Comparison of ENCODE assay signal across 8 mouse cellular contexts in the genomic region with DNA sequence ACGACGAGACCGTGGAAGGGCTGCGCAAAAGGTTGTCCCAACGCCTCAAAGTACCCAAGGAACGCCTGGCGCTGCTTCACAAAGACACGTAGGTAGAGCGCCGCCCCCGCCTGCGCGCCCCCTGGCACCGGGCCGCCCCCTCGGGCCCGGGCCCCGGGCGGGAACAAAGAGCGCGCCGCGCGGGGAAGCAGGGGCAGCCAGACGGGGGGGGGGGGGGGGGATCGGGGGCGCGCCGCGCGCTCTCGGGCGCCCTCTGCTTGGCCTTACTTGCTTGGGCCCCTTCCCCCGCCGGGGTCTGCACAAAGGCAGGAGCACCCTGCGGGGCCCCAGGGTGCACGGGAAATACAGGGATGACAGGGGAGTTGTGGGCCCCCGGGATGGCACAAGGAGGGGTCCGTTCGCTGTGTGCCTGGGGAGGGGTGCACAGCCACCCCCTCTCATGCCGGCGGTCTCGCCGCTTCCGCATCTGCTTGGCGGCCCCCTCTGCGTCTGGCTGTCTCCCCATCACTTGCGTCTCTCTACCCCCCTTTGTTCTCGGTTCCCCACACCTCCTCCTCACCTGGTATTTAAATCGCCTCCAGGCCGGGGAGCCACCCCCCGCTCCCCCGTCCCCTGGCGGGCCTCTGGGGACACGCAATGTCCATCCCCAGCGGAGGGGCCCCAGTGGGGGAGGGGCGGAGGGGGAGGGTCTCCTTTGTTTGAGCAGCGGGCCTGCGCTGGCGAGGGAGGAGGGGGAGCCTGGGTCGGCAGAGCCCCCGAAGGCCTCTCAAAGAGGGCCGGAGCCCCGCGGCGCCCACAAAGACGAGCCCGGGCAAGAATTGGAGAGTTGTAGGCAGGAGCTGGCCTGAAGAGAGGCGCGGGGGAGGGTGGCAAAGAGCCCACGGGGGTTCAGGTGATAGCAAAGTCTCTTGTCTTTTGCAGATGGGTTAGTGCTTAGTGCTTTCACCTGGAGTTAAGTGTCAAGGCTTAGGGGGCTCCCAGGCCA. TPM values are rescaled to one million over a fixed set of nuclear protein-coding genes. Genes with fewer than 3 reads are reported as not detected.
DNase-seq lines count a peak whose midpoint lies in the region; ATAC-seq lines count a peak whose summit lies in the region.

No protein-coding gene starts in this region.

- peak; percentile 72 for DNase-seq in right cerebral cortex, postnatal 14 days
- DNase-seq in right cerebral cortex, postnatal 25 days: no peak
- DNase-seq in cerebellum, adult 9-11 months: peak; percentile 86
- peak; percentile 50 for DNase-seq in lung, postnatal 36 days
- DNase-seq in spleen, postnatal 14 days (ENCODE audit: low spot score in 2 of 2): peak; percentile 40 to 58

- under 1% methylated on average over 47 of the region's 71 CpGs for WGBS in heart, embryonic 11.5 days (ENCODE audit: insufficient replicate concordance)
- under 1% methylated on average over 62 of the region's 71 CpGs for WGBS in kidney, embryonic 15.5 days

- H3K4me2 ChIP-seq in heart, embryonic 11.5 days: peak overlapping the region; percentile 92
- H3K4me2 ChIP-seq in kidney, embryonic 15.5 days: peak overlapping the region; percentile 77

- peak overlapping the region; percentile 99 for H3K9ac ChIP-seq in heart, embryonic 11.5 days (ENCODE audit: low read depth, low read length)
- H3K9ac ChIP-seq in kidney, embryonic 15.5 days: peak overlapping the region; percentile 97

- peaks cover 40% of the 10 kb centered on the region for H3K36me3 ChIP-seq in heart, embryonic 11.5 days (ENCODE audit: control insufficient read depth, insufficient read depth, low read length)
- H3K36me3 ChIP-seq in kidney, embryonic 15.5 days: peaks cover 60% of the 10 kb centered on the region

- ATAC-seq in heart, embryonic 11.5 days (replicated peaks; ENCODE audit: insufficient number of reproducible peaks, low FRiP score, low TSS enrichment): no peak
- ATAC-seq in kidney, embryonic 15.5 days (replicated peaks; ENCODE audit: low FRiP score): no peak
- ATAC-seq in erythroid progenitor cell, adult 5-6 weeks (replicated peaks; ENCODE audit: low FRiP score, poor library complexity, severe bottlenecking): no peak

- H3K4me1 ChIP-seq in heart, embryonic 11.5 days (ENCODE audit: control insufficient read depth, insufficient read depth, low read length): peaks cover 58% of the 10 kb centered on the region
- H3K4me1 ChIP-seq in kidney, embryonic 15.5 days: peaks cover 67% of the 10 kb centered on the region

- no peaks in the 10 kb centered on the region for H3K9me3 ChIP-seq in heart, embryonic 11.5 days (replicated peaks; ENCODE audit: control insufficient read depth, low read length)
- H3K9me3 ChIP-seq in kidney, embryonic 15.5 days (replicated peaks): no peaks in the 10 kb centered on the region

- H3K4me3 ChIP-seq in heart, embryonic 11.5 days (ENCODE audit: low read depth, low read length): peak overlapping the region; percentile 96
- peak overlapping the region; percentile 89 for H3K4me3 ChIP-seq in kidney, embryonic 15.5 days (replicated peaks)

- H3K27me3 ChIP-seq in heart, embryonic 11.5 days (ENCODE audit: control insufficient read depth, insufficient read depth, low read length): no peaks in the 10 kb centered on the region
- H3K27me3 ChIP-seq in kidney, embryonic 15.5 days: no peaks in the 10 kb centered on the region

- H3K27ac ChIP-seq in heart, embryonic 11.5 days (ENCODE audit: low read depth, low read length): peak overlapping the region; percentile 99
- H3K27ac ChIP-seq in kidney, embryonic 15.5 days: peak overlapping the region; percentile 100

RNA-seq across cellular contexts. Expression of a gene that starts 2.4 kb away (rescaled TPM):
- 29.5 and 31.9 TPM in 2 replicates for polyA plus RNA-seq in heart, embryonic 11.5 days (2014; fragmentation: Nextera tagmentation; extraction: Ambion mirVana)
- 18.8 and 19.5 TPM in 2 replicates for polyA plus RNA-seq in kidney, embryonic 15.5 days (2015; fragmentation: Nextera tagmentation; extraction: Ambion mirVana)
- 20.1 and 23.8 TPM in 2 replicates for total RNA-seq in erythroid progenitor cell, adult 5-6 weeks (2015; ENCODE audit: low replicate concordance)
- 12.5 and 18.2 TPM in 2 replicates for total RNA-seq in erythroid progenitor cell, adult 5-6 weeks (2017; ENCODE audit: low replicate concordance)

RNA-seq across cellular contexts. Expression of a gene that starts 9.9 kb away (rescaled TPM):
- polyA plus RNA-seq in heart, embryonic 11.5 days (2014; fragmentation: Nextera tagmentation; extraction: Ambion mirVana): 2.5 and 2.7 TPM in 2 replicates
- polyA plus RNA-seq in kidney, embryonic 15.5 days (2015; fragmentation: Nextera tagmentation; extraction: Ambion mirVana): 5.7 and 6.1 TPM in 2 replicates
- total RNA-seq in erythroid progenitor cell, adult 5-6 weeks (2015; ENCODE audit: low replicate concordance): not detected in 2 replicates
- not detected in 2 replicates for total RNA-seq in erythroid progenitor cell, adult 5-6 weeks (2017; ENCODE audit: low replicate concordance)

RNA-seq across cellular contexts. Expression of a gene that starts 12.1 kb away (rescaled TPM):
- 772 and 785 TPM in 2 replicates for polyA plus RNA-seq in heart, embryonic 11.5 days (2014; fragmentation: Nextera tagmentation; extraction: Ambion mirVana)
- 594 and 612 TPM in 2 replicates for polyA plus RNA-seq in kidney, embryonic 15.5 days (2015; fragmentation: Nextera tagmentation; extraction: Ambion mirVana)
- total RNA-seq in erythroid progenitor cell, adult 5-6 weeks (2015; ENCODE audit: low replicate concordance): 89.3 and 94.8 TPM in 2 replicates
- 19.4 and 39.9 TPM in 2 replicates for total RNA-seq in erythroid progenitor cell, adult 5-6 weeks (2017; ENCODE audit: low replicate concordance)

RNA-seq across cellular contexts. Expression of a gene that starts 15.3 kb away (rescaled TPM):
- 49.1 and 52.7 TPM in 2 replicates for polyA plus RNA-seq in heart, embryonic 11.5 days (2014; fragmentation: Nextera tagmentation; extraction: Ambion mirVana)
- 95.1 and 111 TPM in 2 replicates for polyA plus RNA-seq in kidney, embryonic 15.5 days (2015; fragmentation: Nextera tagmentation; extraction: Ambion mirVana)
- total RNA-seq in erythroid progenitor cell, adult 5-6 weeks (2015; ENCODE audit: low replicate concordance): 10.1 and 19.7 TPM in 2 replicates
- total RNA-seq in erythroid progenitor cell, adult 5-6 weeks (2017; ENCODE audit: low replicate concordance): 33.5 and 39.6 TPM in 2 replicates

RNA-seq across cellular contexts. Expression of a gene that starts 22.2 kb away (rescaled TPM):
- polyA plus RNA-seq in heart, embryonic 11.5 days (2014; fragmentation: Nextera tagmentation; extraction: Ambion mirVana): 9.6 and 12.4 TPM in 2 replicates
- polyA plus RNA-seq in kidney, embryonic 15.5 days (2015; fragmentation: Nextera tagmentation; extraction: Ambion mirVana): 11.2 and 13.2 TPM in 2 replicates
- not detected in 2 replicates for total RNA-seq in erythroid progenitor cell, adult 5-6 weeks (2015; ENCODE audit: low replicate concordance)
- not detected in 2 replicates for total RNA-seq in erythroid progenitor cell, adult 5-6 weeks (2017; ENCODE audit: low replicate concordance)
